Mouse (Mus musculus): ENCODE measurements around the gene Zc3h18. TPM values are rescaled to one million over a fixed set of nuclear protein-coding genes. Genes with fewer than 3 reads are reported as not detected.

Zc3h18 gene
- polyA plus RNA-seq, 1 experiment: 66.3 TPM

- Histone ChIP-seq H3K4me1 (replicated peaks; ENCODE audit: control insufficient read depth, insufficient read depth, low read length) (peaks cover 54% of the 10 kb centered on the region), H3K27ac (ENCODE audit: control insufficient read depth, insufficient read depth, low read length) (peak overlapping the region; percentile 17; the same call in 1 of the 2 replicates), H3K4me3 (ENCODE audit: control insufficient read depth, insufficient read depth, low read length) (peak overlapping the region; percentile 45), H3K27me3 (ENCODE audit: control insufficient read depth, insufficient read depth, low read length) (no peaks in the 10 kb centered on the region), H3K36me3 (ENCODE audit: control insufficient read depth, insufficient read depth, low read length) (no peaks in the 10 kb centered on the region)
- peak; percentile 46 for DNase-seq
- no peak for TF ChIP-seq POLR2A (IDR thresholded peaks at IDR 0.05; ENCODE audit: control insufficient read depth, extremely low read depth, insufficient read depth, low read length, poor library complexity)
- TF ChIP-seq CTCF (IDR thresholded peaks at IDR 0.05; ENCODE audit: borderline replicate concordance, control insufficient read depth, extremely low read depth, insufficient read depth, low read length, poor library complexity): no peak
- WGBS: 6% methylated on average over 7 of the region's 7 CpGs
These were observed 83.6 kb downstream of the Zc3h18 start for GRCm38 (mm10) chr8:122459990-122460389.

GRCm38 (mm10) chr8:122460524-122461472, 84.4 kb downstream of the Zc3h18 start, which contains the start of gene Snai3:
Gene Snai3, minus strand, starts transcription at chr8:122460733.
- Histone ChIP-seq H3K27ac (ENCODE audit: control insufficient read depth, insufficient read depth, low read length) (peak within 1 kb of the TSS; percentile 17; the same call in 1 of the 2 replicates), H3K36me3 (ENCODE audit: control insufficient read depth, insufficient read depth, low read length) (peaks cover 5% of the 10 kb centered on the region; the same call in 1 of the 2 replicates), H3K4me1 (replicated peaks; ENCODE audit: control insufficient read depth, insufficient read depth, low read length) (peaks cover 57% of the 10 kb centered on the region), H3K4me3 (ENCODE audit: control insufficient read depth, insufficient read depth, low read length) (peak within 1 kb of the TSS; percentile 45), H3K27me3 (ENCODE audit: control insufficient read depth, insufficient read depth, low read length) (no peaks in the 10 kb centered on the region)
- 6% methylated on average over 56 of the region's 56 CpGs for WGBS
- peak; percentile 79 for DNase-seq
- TF ChIP-seq CTCF (IDR thresholded peaks at IDR 0.05; ENCODE audit: borderline replicate concordance, control insufficient read depth, extremely low read depth, insufficient read depth, low read length, poor library complexity): no peak
- peak; percentile 43 for TF ChIP-seq POLR2A (IDR thresholded peaks at IDR 0.05; ENCODE audit: control insufficient read depth, extremely low read depth, insufficient read depth, low read length, poor library complexity)

DNA sequence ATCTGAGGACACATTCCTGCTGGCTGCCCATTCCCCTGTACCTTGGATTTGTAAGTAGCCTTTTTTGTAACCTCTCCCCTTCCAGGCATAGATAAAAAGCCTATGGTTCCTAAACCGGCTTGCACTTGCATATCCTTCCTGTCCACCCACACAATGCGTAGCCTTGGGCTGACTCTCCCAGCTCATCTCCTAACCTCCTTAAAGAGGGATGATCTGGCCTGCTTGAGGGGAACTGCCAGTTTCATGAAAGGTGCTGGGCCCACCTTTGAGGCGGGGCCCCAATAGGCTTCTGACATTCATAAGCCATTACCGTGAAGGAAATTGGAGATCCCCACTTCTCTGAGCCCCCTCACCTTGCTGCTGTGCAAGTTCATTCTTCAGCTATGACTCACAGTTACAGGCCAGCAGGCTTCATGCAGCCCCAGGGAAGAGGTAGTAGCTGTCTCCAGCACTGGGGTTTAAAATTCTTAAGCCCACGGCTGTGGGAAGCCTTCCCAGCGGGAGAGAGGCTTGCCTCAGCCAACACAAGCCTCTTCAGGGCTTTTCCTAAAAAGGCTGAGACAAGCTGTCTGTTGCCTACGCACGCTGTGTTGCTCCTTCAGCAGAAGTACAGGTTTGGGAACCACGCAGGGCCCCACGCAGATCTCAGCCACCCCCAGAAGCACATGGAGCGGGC, 85.2 kb downstream of the Zc3h18 start:
- peaks cover 8% of the 10 kb centered on the region for H3K36me3 ChIP-seq (ENCODE audit: control insufficient read depth, insufficient read depth, low read length)
- peaks cover 63% of the 10 kb centered on the region for H3K4me1 ChIP-seq (replicated peaks; ENCODE audit: control insufficient read depth, insufficient read depth, low read length)
- no peaks in the 10 kb centered on the region for H3K27me3 ChIP-seq (ENCODE audit: control insufficient read depth, insufficient read depth, low read length)
- H3K27ac ChIP-seq (ENCODE audit: control insufficient read depth, insufficient read depth, low read length): no peak overlapping the region
- WGBS: 60% methylated on average over 11 of the region's 11 CpGs
- no peak for TF ChIP-seq POLR2A (IDR thresholded peaks at IDR 0.05; ENCODE audit: control insufficient read depth, extremely low read depth, insufficient read depth, low read length, poor library complexity)
- no peak for TF ChIP-seq CTCF (IDR thresholded peaks at IDR 0.05; ENCODE audit: borderline replicate concordance, control insufficient read depth, extremely low read depth, insufficient read depth, low read length, poor library complexity)
- no peak overlapping the region for H3K4me3 ChIP-seq (ENCODE audit: control insufficient read depth, insufficient read depth, low read length)
- no peak for DNase-seq

- 89% methylated on average over 8 of the region's 8 CpGs for WGBS
- TF ChIP-seq POLR2A (IDR thresholded peaks at IDR 0.05; ENCODE audit: control insufficient read depth, extremely low read depth, insufficient read depth, low read length, poor library complexity) (no peak), CTCF (IDR thresholded peaks at IDR 0.05; ENCODE audit: borderline replicate concordance, control insufficient read depth, extremely low read depth, insufficient read depth, low read length, poor library complexity) (no peak)
- peaks cover 17% of the 10 kb centered on the region for H3K36me3 ChIP-seq (ENCODE audit: control insufficient read depth, insufficient read depth, low read length)
- H3K27me3 ChIP-seq (ENCODE audit: control insufficient read depth, insufficient read depth, low read length): no peaks in the 10 kb centered on the region
- H3K4me3 ChIP-seq (ENCODE audit: control insufficient read depth, insufficient read depth, low read length): no peak overlapping the region
- no peak for DNase-seq
- H3K27ac ChIP-seq (ENCODE audit: control insufficient read depth, insufficient read depth, low read length): no peak overlapping the region
- H3K4me1 ChIP-seq (replicated peaks; ENCODE audit: control insufficient read depth, insufficient read depth, low read length): peaks cover 72% of the 10 kb centered on the region
These were observed 86.1 kb downstream of the Zc3h18 start for GRCm38 (mm10) chr8:122462510-122462909.

DNA sequence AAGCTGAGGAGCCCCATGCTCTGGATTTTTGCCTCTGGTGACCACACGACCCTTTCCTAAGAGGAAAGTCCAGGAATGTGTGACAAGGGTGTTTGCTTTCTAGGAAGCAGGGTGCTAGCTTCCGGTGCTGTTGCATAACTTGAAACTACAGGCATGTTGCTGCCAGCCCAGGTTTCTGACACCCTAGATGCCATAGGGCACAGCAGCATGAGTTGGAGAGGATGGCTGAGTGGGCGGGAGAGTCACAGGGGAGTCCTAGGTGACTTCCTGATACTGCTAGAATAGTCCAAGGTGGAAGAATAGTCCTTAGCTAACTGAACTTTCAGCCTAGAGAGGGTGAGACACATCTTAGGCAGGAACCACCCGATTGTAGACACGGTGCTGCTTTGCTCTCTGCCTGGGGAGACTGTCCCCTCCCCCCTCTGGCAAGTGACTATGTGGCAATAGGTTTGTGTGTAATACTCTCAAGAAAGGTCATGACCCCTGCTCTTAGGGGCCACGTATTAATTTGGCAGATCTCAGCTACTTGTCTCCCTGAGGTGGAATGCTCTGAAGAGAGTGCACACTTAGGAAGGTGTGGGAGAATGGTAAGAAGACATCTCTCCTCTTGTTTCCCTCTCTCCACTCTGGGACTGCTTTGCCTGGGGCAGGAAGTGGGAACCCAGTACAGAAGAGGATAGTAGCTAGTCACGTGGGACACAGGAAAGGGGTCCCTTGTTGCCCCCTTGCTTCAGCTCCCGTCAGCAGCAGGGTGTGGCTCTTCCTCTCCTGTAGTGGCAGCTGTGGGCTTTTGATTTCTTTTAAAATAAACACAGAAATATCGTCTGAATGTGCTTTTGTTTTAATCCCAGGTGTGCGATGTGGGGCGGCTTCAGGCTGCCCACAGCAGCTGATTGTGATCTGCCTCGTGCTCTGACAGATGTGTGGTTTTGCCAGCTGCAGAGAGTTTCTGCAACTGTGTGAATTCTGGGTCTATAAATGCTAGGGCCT, 87.5 kb downstream of the Zc3h18 start:
- peaks cover 81% of the 10 kb centered on the region for H3K4me1 ChIP-seq (replicated peaks; ENCODE audit: control insufficient read depth, insufficient read depth, low read length)
- DNase-seq: peak; percentile 62
- WGBS: 15% methylated on average over 12 of the region's 12 CpGs
- peak overlapping the region; percentile 77 for H3K27ac ChIP-seq (ENCODE audit: control insufficient read depth, insufficient read depth, low read length)
- H3K4me3 ChIP-seq (ENCODE audit: control insufficient read depth, insufficient read depth, low read length): no peak overlapping the region
- TF ChIP-seq POLR2A (IDR thresholded peaks at IDR 0.05; ENCODE audit: control insufficient read depth, extremely low read depth, insufficient read depth, low read length, poor library complexity) (no peak), CTCF (IDR thresholded peaks at IDR 0.05; ENCODE audit: borderline replicate concordance, control insufficient read depth, extremely low read depth, insufficient read depth, low read length, poor library complexity) (peak; percentile 37; the same call in 1 of the 2 replicates)
- peaks cover 17% of the 10 kb centered on the region for H3K36me3 ChIP-seq (ENCODE audit: control insufficient read depth, insufficient read depth, low read length)
- no peaks in the 10 kb centered on the region for H3K27me3 ChIP-seq (ENCODE audit: control insufficient read depth, insufficient read depth, low read length)

Data from thymus, adult 2 months (tissue).